Mouse (Mus musculus) naive thymus-derived CD4-positive, alpha-beta T cell, adult 5 months (primary cell): Measurements from ENCODE around the gene Plg. TPM values are rescaled to one million over a fixed set of nuclear protein-coding genes. Genes with fewer than 3 reads are reported as not detected.

Source experiments
- polyA plus RNA-seq: library from polyadenylated mRNA; unstranded; fragments of 100-300 nt; shearing (Covaris generic); gene quantifications from one replicate; pipeline ENCODE4 v1.2.1, GENCODE M21; 2017

Plg gene
- polyA plus RNA-seq = not detected

GRCm38 (mm10) chr17:12377981-12378705 is at the start of gene Plg:
TSS of gene Plg (plus strand) at chr17:12378608.

Other genes with a start within 250 kb of the Plg start
- 37.2 TPM for gene Map3k4, start 59.8 kb upstream of the Plg start, polyA plus RNA-seq
- 0.09 TPM for gene Slc22a3, start 129.1 kb downstream of the Plg start, polyA plus RNA-seq
- 0.21 TPM for gene Slc22a2, start 205.5 kb downstream of the Plg start, polyA plus RNA-seq